Mouse (Mus musculus) liver, adult 2 months (tissue): Measurements from ENCODE around the gene Olfr575.

Experiments
- CTCF ChIP-seq: fragments of 200-500 bp; IDR thresholded peaks from 2 replicates; pipeline ENCODE4 v1.5.1; 2011; ENCODE audit warnings: low read depth, low read length, control low read depth
- POLR2A ChIP-seq: fragments of 200-500 bp; IDR thresholded peaks from 2 replicates; pipeline ENCODE4 v1.6.1; 2011; ENCODE audit warnings: low read length, control low read depth; ENCODE audit not compliant: insufficient read depth; ENCODE audit errors: extremely low read depth

DNA sequence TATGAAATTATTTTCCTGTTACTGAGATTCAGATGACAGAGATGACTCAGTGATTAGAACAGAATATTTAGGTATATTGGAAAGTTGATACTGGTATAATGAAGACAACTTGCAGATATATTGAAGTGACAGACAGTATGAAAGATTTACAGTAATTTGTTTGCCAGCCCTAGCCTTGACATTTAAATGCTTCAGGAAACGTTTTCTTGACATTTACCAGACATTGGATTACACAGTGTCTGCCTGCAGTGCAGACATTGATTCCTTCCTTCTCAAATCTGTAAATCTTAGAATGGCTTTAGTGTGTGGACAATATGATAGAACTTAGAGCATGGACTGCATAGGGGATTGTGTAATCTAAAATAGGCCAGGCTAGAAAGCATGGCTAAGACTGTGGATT, 43.3 kb downstream of the Olfr575 start:
- TF ChIP-seq CTCF, result no peak
- no peak for TF ChIP-seq POLR2A
